Mouse (Mus musculus) stomach, embryonic 14.5 days (tissue): ENCODE measurements around the gene Nfxl1. TPM values are rescaled to one million over a fixed set of nuclear protein-coding genes. Genes with fewer than 3 reads are reported as not detected.

Source experiments
- ATAC-seq: fragments of 200-750 bp; cut with Nextera tagmentation; 2 replicates; pipeline ENCODE4 v1.8.0; 2017; ENCODE audit warnings: low read depth, moderate TSS enrichment; ENCODE audit not compliant: insufficient number of reproducible peaks, insufficient read depth, low FRiP score
- H3K27ac ChIP-seq: fragments of 300-500 bp; sonication (generic); 2 replicates; pipeline ENCODE4 v1.5.1; 2014; ENCODE audit warnings: mild to moderate bottlenecking, low read length, moderate library complexity, mixed read lengths
- H3K27me3 ChIP-seq: fragments of 300-500 bp; sonication (generic); 2 replicates; pipeline ENCODE4 v1.6.1; 2014; ENCODE audit warnings: low read length, control low read depth, mixed read lengths; ENCODE audit not compliant: control insufficient read depth, insufficient read depth
- H3K36me3 ChIP-seq: fragments of 300-500 bp; sonication (generic); 2 replicates; pipeline ENCODE4 v1.6.1; 2014; ENCODE audit warnings: mild to moderate bottlenecking, control low read depth, low read length, moderate library complexity, mixed read lengths; ENCODE audit not compliant: control insufficient read depth, insufficient read depth
- H3K4me1 ChIP-seq: fragments of 300-500 bp; sonication (generic); 2 replicates; pipeline ENCODE4 v1.6.1; 2014; ENCODE audit warnings: low read length, control low read depth, mixed read lengths; ENCODE audit not compliant: control insufficient read depth, insufficient read depth
- H3K4me2 ChIP-seq: fragments of 300-500 bp; sonication (generic); replicated peaks from 2 replicates; pipeline ENCODE4 v1.6.1; 2014; ENCODE audit warnings: low read depth, low read length, control low read depth
- H3K4me3 ChIP-seq: fragments of 300-500 bp; sonication (generic); 2 replicates; pipeline ENCODE4 v1.5.1; 2014; ENCODE audit warnings: low read depth, low read length, control low read depth
- H3K9ac ChIP-seq: fragments of 300-500 bp; sonication (generic); replicated peaks from 2 replicates; pipeline ENCODE4 v1.6.1; 2014; ENCODE audit warnings: low read depth, mild to moderate bottlenecking, control low read depth, low read length, moderate library complexity, mixed read lengths
- H3K9me3 ChIP-seq: fragments of 300-500 bp; sonication (generic); 2 replicates; pipeline ENCODE4 v1.6.1; 2016; ENCODE audit warnings: low read depth, low read length, control low read depth; ENCODE audit not compliant: control insufficient read depth
- WGBS: fragments of 180-500 bp; shearing (Covaris S2); extraction: QIAGEN DNeasy Blood & Tissue Kit; methylation state at CpG from one replicate; pipeline ENCODE4 v1.1.7; 2014; 5-methylcytosine and 5-hydroxymethylcytosine counted together
- polyA plus RNA-seq: library from polyadenylated mRNA; unstranded; fragments of >200 nt; fragmentation: Nextera tagmentation; extraction: Ambion mirVana; gene quantifications from 2 replicates; pipeline ENCODE4 v1.2.1, GENCODE M21; 2014

The Nfxl1 gene
- polyA plus RNA-seq, 1 experiment from 2014 or later = 22.5 TPM

- 43% methylated on average over 2 of the region's 2 CpGs for WGBS
- Histone ChIP-seq H3K9ac (no peak overlapping the region), H3K9me3 (no peaks in the 10 kb centered on the region), H3K27ac (no peak overlapping the region), H3K4me1 (no peaks in the 10 kb centered on the region), H3K4me2 (no peak overlapping the region), H3K27me3 (no peaks in the 10 kb centered on the region), H3K4me3 (no peak overlapping the region), H3K36me3 (no peaks in the 10 kb centered on the region)
- ATAC-seq = no peak
These were observed 68.3 kb downstream of the Nfxl1 start for GRCm38 (mm10) chr5:72491232-72491631.

GRCm38 (mm10) chr5:72480456-72480855 lies 79.0 kb downstream of the Nfxl1 start:
- Histone ChIP-seq H3K27me3 (no peaks in the 10 kb centered on the region), H3K4me1 (no peaks in the 10 kb centered on the region), H3K4me2 (no peak overlapping the region), H3K9ac (no peak overlapping the region), H3K36me3 (no peaks in the 10 kb centered on the region), H3K4me3 (no peak overlapping the region), H3K9me3 (no peaks in the 10 kb centered on the region), H3K27ac (no peak overlapping the region)
- ATAC-seq = no peak
- WGBS = 35% methylated on average over 7 of the region's 7 CpGs

GRCm38 (mm10) chr5:72472317-72473009 lies 87.0 kb downstream of the Nfxl1 start:
- H3K9me3 ChIP-seq = no peaks in the 10 kb centered on the region
- no peak overlapping the region for H3K4me3 ChIP-seq
- H3K27ac ChIP-seq = no peak overlapping the region
- 0 out of 2 replicates have a peak, but pooled peaks cover 3% of the 10 kb centered on the region for H3K4me1 ChIP-seq
- H3K4me2 ChIP-seq = no peak overlapping the region
- no peak for ATAC-seq
- no peaks in the 10 kb centered on the region for H3K27me3 ChIP-seq
- 24% methylated on average over 12 of the region's 12 CpGs for WGBS
- no peak overlapping the region for H3K9ac ChIP-seq
- H3K36me3 ChIP-seq = no peaks in the 10 kb centered on the region

GRCm38 (mm10) chr5:72471746-72472145 lies 87.7 kb downstream of the Nfxl1 start:
- no peak overlapping the region for H3K4me3 ChIP-seq
- no peak for ATAC-seq
- H3K4me1 ChIP-seq = 0 out of 2 replicates have a peak, but pooled peaks cover 3% of the 10 kb centered on the region
- H3K27ac ChIP-seq = no peak overlapping the region
- 55% methylated on average over 7 of the region's 7 CpGs for WGBS
- no peaks in the 10 kb centered on the region for H3K27me3 ChIP-seq
- no peak overlapping the region for H3K9ac ChIP-seq
- H3K4me2 ChIP-seq = no peak overlapping the region
- no peaks in the 10 kb centered on the region for H3K9me3 ChIP-seq
- H3K36me3 ChIP-seq = no peaks in the 10 kb centered on the region

GRCm38 (mm10) chr5:72464932-72465331 lies 94.6 kb downstream of the Nfxl1 start:
- 73% methylated on average over 3 of the region's 3 CpGs for WGBS
- no peak overlapping the region for H3K4me3 ChIP-seq
- no peak overlapping the region for H3K4me2 ChIP-seq
- H3K9me3 ChIP-seq = no peaks in the 10 kb centered on the region
- H3K27me3 ChIP-seq = no peaks in the 10 kb centered on the region
- H3K36me3 ChIP-seq = no peaks in the 10 kb centered on the region
- H3K4me1 ChIP-seq = no peaks in the 10 kb centered on the region
- no peak overlapping the region for H3K9ac ChIP-seq
- no peak overlapping the region for H3K27ac ChIP-seq
- no peak for ATAC-seq

Other genes with a start within 250 kb of the Nfxl1 start
- gene Corin, start 55.2 kb downstream of the Nfxl1 start, polyA plus RNA-seq = 1.4 and 2.3 TPM in 2 replicates
- 0.25 TPM in 1 of 2 replicates, not detected in the other for gene Zar1, start 21.6 kb upstream of the Nfxl1 start, polyA plus RNA-seq
- 0.21 and 0.29 TPM in 2 replicates for gene Gm5868, start 27.9 kb upstream of the Nfxl1 start, polyA plus RNA-seq
- gene Cnga1, start 84.6 kb upstream of the Nfxl1 start, polyA plus RNA-seq = not detected in 2 replicates
- 3.5 and 5.1 TPM in 2 replicates for gene Nipal1, start 88.1 kb upstream of the Nfxl1 start, polyA plus RNA-seq
- gene Txk, start 193.1 kb upstream of the Nfxl1 start, polyA plus RNA-seq = 0.29 and 0.32 TPM in 2 replicates